Mouse (Mus musculus): ENCODE measurements around the gene Lhx2.

The Lhx2 gene

DNA sequence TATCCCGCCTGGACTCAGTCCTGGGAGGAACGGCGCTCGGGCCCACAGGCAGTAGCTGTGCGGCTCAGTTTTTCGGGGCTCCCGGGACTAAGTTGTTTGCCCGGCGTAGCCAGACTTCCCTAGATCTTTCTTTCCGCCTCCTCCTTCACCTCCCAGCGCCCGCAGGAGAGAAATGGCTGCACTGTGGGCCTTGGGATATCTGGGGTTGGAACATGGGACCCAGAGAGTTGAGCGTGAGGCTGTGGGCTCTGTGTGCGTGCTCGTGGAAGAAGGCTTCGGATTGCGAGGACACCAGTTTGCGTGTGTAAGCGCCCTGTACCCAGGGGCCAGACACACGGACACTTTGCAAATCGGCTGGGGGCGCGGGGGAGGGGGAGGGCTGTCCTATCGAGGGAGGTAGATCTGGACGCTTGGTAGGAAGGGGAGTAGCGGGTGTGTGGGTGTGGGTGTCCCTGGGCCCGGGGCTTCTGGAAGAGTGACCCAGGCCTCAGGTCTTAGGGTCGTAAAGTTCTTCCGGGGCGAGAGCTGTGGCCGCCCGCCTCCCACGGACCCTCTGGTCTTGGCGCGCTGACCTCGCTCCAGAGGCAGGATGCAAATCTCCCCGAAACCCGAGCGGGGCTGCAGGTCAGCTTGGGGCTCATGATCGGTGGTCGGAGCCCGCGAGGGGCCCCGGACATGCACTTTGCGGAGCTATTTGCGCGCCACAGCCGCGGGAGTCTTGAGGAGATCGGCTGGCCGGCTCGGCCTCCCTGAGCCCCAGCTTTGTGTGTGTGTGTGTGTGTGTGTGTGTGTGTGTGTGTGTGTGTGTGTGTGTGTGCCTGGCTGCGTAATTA is 17.6 kb downstream of the Lhx2 start:
- in situ Hi-C loops (cut with MboI; ENCODE audit: low pct_unique_long_range_greater_than_20kb in 1 of 2, low sequenced_read_pairs in 2 of 2, unreplicated experiment in 1 of 2), result no loop called here

DNA sequence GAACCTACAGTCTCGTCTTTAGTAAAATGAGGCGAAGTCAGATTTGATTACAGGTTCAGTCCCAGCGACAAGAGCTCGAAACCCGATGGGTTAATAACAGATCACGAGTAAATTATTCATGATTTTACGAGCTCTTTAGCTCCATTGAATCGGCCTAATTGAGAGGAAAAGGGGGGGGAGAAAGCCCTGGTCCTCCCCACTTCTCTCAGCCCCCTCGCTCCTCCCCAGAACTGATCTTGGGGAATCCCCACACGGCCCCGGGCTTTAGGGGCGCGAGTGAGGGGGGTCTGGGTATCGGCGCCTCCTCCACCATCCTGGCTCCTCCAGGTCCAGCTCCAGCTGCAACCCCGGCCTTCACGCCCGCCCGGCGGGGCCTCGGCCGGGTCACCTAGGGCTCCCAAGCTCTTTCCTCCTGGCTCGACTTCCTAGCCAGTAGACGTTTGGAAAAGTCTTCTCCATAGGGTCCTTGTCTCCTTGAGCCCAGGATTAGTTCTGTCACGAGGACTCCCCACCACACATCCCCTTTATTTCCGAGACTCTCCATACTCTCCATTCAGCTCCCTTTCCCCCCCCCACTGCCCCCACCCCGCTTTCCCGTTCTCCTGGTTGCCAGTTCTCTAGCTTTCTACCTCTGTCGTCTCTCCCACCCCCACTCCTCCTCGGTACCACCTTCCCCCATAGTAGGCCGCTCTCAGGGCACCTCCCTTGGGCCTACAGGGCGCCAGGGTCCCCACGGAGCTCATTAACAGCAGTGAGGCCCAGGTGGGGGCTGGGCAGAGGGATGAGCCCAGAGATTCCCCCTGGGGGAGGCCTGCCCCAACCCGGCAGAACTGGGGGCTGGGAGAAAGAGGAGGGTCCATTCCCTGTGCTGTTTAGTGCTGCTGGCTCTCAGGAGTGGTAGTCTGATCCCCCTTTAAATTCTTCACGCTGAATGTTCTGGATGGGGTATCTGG is 18.5 kb downstream of the Lhx2 start:
- in situ Hi-C loops (cut with MboI; ENCODE audit: low pct_unique_long_range_greater_than_20kb in 1 of 2, low sequenced_read_pairs in 2 of 2, unreplicated experiment in 1 of 2), result no loop called here

GRCm38 (mm10) chr2:38358611-38359010 is 19.5 kb downstream of the Lhx2 start:
- in situ Hi-C loops (cut with MboI; ENCODE audit: low pct_unique_long_range_greater_than_20kb in 1 of 2, low sequenced_read_pairs in 2 of 2, unreplicated experiment in 1 of 2), result no loop called here

- in situ Hi-C loops (cut with MboI; ENCODE audit: low pct_unique_long_range_greater_than_20kb in 1 of 2, low sequenced_read_pairs in 2 of 2, unreplicated experiment in 1 of 2), result no loop called here
Observed at GRCm38 (mm10) chr2:38359186-38359585, 20.1 kb downstream of the Lhx2 start.

GRCm38 (mm10) chr2:38359811-38360210 is 20.7 kb downstream of the Lhx2 start:
- in situ Hi-C loops (cut with MboI; ENCODE audit: low pct_unique_long_range_greater_than_20kb in 1 of 2, low sequenced_read_pairs in 2 of 2, unreplicated experiment in 1 of 2), result loop anchor here in 1 of 2 experiments (5.0 kb wide), 1 partner anchor 352 kb away; the partner anchor contains the start of gene Nr5a1

GRCm38 (mm10) chr2:38366222-38366621 is 27.1 kb downstream of the Lhx2 start:
- in situ Hi-C loops (cut with MboI; ENCODE audit: low pct_unique_long_range_greater_than_20kb in 1 of 2, low sequenced_read_pairs in 2 of 2, unreplicated experiment in 1 of 2), result no loop called here

DNA sequence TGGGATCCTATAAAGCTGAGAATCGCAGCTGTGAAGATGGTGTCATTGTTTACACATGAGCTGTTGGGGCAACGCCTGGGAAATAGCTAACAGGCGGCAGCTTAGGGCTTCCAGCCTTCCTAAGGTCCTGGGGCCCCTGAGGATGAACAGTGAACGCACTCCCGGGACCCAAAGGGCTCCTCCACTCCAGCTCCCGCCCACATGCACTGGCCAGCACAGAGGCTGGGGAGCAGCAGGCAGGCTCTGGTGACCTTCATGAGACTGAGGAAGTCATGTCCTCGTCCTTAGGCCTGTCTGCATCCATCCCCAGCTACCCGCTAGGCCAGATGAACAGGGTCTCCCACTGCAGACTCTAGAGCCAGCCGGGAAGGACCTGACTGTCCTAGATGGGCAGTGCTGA is 27.9 kb downstream of the Lhx2 start:
- in situ Hi-C loops (cut with MboI; ENCODE audit: low pct_unique_long_range_greater_than_20kb in 1 of 2, low sequenced_read_pairs in 2 of 2, unreplicated experiment in 1 of 2), result no loop called here

GRCm38 (mm10) chr2:38367852-38368251 is 28.8 kb downstream of the Lhx2 start:
- in situ Hi-C loops (cut with MboI; ENCODE audit: low pct_unique_long_range_greater_than_20kb in 1 of 2, low sequenced_read_pairs in 2 of 2, unreplicated experiment in 1 of 2), result no loop called here

GRCm38 (mm10) chr2:38368746-38369330 is 29.8 kb downstream of the Lhx2 start:
- in situ Hi-C loops (cut with MboI; ENCODE audit: low pct_unique_long_range_greater_than_20kb in 1 of 2, low sequenced_read_pairs in 2 of 2, unreplicated experiment in 1 of 2), result no loop called here

DNA sequence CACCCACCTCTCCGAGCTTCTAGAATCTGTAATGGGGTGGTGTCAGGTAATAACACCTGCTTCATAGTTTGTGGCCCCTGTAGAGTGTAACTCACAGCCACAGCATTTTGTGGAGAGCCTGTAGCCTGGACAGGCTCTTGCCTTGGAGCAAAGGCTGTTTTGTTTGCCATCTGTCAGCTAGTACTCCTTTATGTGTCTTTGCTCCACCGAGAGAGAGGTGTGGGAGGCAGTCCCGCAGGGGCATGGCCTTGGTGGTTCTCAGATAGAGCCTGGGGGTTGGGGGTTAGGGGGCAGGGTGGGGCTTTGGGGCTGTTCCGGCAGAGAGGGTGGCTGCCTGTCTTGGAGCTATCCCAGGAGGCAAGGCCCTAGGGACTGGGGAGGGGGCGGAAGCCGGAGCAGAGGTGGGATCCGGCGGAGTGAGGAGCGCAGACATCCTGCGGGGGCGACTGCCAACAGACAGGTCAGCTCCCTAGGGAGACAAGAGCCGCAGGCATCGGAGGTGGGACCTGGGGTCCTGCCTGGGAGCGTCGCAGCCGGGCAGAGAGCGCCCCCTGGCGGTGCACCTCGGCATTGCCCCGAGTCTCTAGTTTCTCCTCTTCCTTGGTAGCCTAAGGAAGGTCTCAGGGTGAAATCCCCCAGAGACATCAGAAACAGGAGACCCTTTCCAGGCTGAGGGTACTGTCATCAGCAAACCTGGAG is 36.7 kb downstream of the Lhx2 start:
- in situ Hi-C loops (cut with MboI; ENCODE audit: low pct_unique_long_range_greater_than_20kb in 1 of 2, low sequenced_read_pairs in 2 of 2, unreplicated experiment in 1 of 2), result loop anchor here in 1 of 2 experiments (10.0 kb wide), 1 partner anchor 561 kb away; no protein-coding TSS in a partner anchor

GRCm38 (mm10) chr2:38377254-38377653 is 38.2 kb downstream of the Lhx2 start:
- in situ Hi-C loops (cut with MboI; ENCODE audit: low pct_unique_long_range_greater_than_20kb in 1 of 2, low sequenced_read_pairs in 2 of 2, unreplicated experiment in 1 of 2), result loop anchor here in 1 of 2 experiments (10.0 kb wide), 1 partner anchor 562 kb away; no protein-coding TSS in a partner anchor

DNA sequence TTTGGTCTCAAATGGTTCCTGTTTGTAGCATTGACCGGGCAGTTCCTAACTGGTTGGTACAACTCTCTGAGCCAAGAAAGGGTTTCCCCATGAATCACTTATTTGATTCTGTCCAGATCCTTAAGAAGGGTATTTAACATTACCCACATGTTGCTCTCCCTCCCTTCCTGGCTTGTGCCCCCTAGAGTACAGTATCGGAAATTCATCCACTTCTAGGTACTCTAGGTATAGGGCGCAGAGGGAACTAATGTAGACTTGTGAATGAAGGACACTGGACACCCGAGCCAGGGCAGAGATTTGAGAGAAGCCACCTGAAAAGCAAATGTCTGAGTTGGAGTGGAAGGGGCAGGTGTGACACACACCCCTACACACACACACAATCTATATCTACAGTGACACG is 39.3 kb downstream of the Lhx2 start:
- in situ Hi-C loops (cut with MboI; ENCODE audit: low pct_unique_long_range_greater_than_20kb in 1 of 2, low sequenced_read_pairs in 2 of 2, unreplicated experiment in 1 of 2), result loop anchor here in 1 of 2 experiments (10.0 kb wide), 1 partner anchor 564 kb away; no protein-coding TSS in a partner anchor

- in situ Hi-C loops (cut with MboI; ENCODE audit: low pct_unique_long_range_greater_than_20kb in 1 of 2, low sequenced_read_pairs in 2 of 2, unreplicated experiment in 1 of 2), result loop anchor here in 1 of 2 experiments (10.0 kb wide), 1 partner anchor 564 kb away; no protein-coding TSS in a partner anchor
Observed at GRCm38 (mm10) chr2:38378849-38379545, 39.9 kb downstream of the Lhx2 start.

GRCm38 (mm10) chr2:38379546-38379870 is 40.4 kb downstream of the Lhx2 start:
- in situ Hi-C loops (cut with MboI; ENCODE audit: low pct_unique_long_range_greater_than_20kb in 1 of 2, low sequenced_read_pairs in 2 of 2, unreplicated experiment in 1 of 2), result loop anchor here in 1 of 2 experiments (10.0 kb wide), 1 partner anchor 565 kb away; no protein-coding TSS in a partner anchor

- in situ Hi-C loops (cut with MboI; ENCODE audit: low pct_unique_long_range_greater_than_20kb in 1 of 2, low sequenced_read_pairs in 2 of 2, unreplicated experiment in 1 of 2), result no loop called here
Observed at GRCm38 (mm10) chr2:38380136-38381083, 41.3 kb downstream of the Lhx2 start.

- in situ Hi-C loops (cut with MboI; ENCODE audit: low pct_unique_long_range_greater_than_20kb in 1 of 2, low sequenced_read_pairs in 2 of 2, unreplicated experiment in 1 of 2), result no loop called here
Observed at GRCm38 (mm10) chr2:38387568-38388262, 48.6 kb downstream of the Lhx2 start.

Data from mouse embryonic stem cell (cell line).